Mouse (Mus musculus) heart, postnatal 14 days (tissue): Measurements from ENCODE around the gene Abhd5. TPM values are rescaled to one million over a fixed set of nuclear protein-coding genes. Genes with fewer than 3 reads are reported as not detected.

Source experiments
- DNase-seq, 2 experiments: peaks; one replicate each; pipeline ENCODE4 v3.0.0; 2021 to 2022
- intact Hi-C: fragments of 180-260 bp; cut with DNase I; formaldehyde crosslinking; loops from one replicate; pipeline ENCODE4 v1.15.1; 2025
- total RNA-seq, 2 experiments: library from RNA; stranded (reverse); gene quantifications; 2 replicates each; pipeline ENCODE4 v1.2.3; 2021

Abhd5 gene
- total RNA-seq, 2 experiments from 2014 or later = 54.4 to 58.9 TPM

DNA sequence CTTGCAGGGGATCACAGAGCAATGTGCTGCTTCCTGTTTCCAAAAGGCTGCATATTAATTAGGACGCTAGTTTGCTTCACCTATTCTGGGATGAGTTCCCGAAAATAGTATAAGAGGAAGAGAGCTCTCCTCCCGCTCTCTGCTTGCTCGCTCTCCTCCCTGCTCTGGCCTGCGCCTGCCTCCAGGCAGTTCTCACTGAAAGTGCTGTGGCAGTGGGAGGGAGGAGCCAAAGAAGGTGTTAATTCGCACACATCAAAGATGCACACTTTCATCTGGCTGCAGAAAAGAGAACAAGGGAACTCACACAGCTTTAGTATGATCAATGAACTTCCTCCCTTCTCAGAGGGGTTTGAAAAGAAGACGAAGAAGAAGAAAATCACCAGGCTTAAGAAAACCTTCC, 47.3 kb downstream of the Abhd5 start:
- intact Hi-C loops = no loop called here

DNA sequence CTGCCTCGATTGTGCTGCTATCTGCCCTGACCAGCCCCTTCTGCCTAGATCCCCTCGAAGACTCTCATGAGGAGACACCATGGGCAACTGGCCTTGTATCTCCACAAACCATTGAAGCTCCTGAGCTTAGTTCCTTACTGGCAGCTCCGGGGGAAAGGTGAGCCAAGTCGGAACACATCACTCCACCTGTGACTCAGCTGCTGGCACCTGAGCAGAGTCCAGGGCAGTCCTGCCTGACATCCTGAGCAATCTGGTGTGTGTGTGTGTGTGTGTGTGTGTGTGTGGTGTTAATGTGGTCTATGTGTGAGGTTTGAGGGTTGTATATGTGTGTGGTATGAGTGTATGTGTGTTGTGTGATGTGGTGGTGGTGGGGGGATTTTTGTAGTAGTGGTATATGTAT, 49.8 kb downstream of the Abhd5 start:
- DNase-seq = no peak
- intact Hi-C loops = no loop called here

More for the DNA sequence above, 47.3 kb downstream of the Abhd5 start:
- no peak for DNase-seq

DNA sequence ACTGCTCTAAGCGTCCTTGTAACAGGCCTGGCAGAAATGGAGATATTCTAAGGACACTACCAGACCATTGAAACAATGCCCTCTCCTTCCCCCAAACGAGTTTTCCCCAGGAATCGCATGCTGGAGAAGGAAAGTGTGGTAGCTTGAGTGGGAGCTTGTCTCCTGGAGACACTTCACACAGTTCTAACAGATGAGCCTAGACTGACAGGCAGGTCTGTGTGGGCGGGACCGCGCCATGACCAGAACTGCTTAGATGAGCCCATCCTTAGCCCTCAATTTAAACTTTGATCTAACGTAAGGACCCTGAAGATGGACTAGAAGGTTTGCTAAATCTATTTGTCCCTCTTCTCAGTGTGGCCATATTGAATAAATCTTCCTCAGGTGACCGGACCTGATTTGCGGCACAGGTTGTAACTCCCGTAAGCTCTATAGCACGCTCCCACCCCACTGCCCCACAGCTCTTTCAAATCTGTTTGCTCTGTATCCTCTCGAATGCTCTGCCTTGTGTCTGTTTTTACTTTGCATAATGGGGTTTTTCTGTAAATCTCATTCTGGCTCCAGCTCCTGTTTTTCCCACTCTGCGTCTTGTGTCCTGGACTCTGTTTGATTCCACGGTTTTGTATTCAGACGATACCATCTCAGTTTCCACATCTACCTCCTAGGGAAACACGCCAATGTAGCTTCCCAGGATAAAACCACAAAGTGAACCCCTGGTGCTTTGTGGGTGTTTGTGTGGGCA, 59.2 kb downstream of the Abhd5 start:
- intact Hi-C loops = no loop called here
- DNase-seq = no peak

GRCm38 (mm10) chr9:122414648-122415047, 63.2 kb downstream of the Abhd5 start:
- intact Hi-C loops = no loop called here
- no peak for DNase-seq

DNA sequence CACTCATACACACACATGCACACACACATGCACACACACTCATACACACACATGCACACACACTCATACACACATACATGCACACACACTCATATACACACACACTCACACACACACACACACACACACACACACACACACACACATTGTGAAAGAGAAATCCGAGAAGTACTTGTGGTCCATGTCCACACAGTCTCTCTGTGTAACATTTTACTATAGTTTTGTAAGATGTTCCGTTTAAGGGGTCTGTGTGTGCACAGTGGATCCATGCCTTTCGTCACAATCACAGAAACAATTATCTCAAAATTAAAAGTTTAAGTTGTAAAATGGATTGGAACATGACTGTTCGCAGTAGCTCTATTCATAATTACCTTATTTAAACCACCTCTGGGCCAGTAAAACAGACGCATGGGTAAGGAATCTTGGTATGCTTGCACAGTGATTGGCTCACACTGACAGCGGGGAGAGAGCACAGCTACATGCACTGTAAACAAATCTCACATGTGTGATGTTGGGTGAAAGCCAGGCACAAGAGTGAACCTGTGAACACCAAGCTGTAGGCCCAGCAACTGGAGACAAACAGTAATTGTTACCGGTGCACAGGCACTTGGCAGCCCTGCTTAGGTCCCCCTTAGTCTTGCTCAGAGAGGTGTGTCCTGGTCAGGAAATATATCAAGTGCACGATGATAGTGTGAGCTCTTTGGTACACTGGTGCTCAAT, 63.8 kb downstream of the Abhd5 start:
- intact Hi-C loops = no loop called here

GRCm38 (mm10) chr9:122416617-122417016, 65.2 kb downstream of the Abhd5 start:
- no peak for DNase-seq
- intact Hi-C loops = no loop called here

More for the DNA sequence above, 63.8 kb downstream of the Abhd5 start:
- DNase-seq = no peak

DNA sequence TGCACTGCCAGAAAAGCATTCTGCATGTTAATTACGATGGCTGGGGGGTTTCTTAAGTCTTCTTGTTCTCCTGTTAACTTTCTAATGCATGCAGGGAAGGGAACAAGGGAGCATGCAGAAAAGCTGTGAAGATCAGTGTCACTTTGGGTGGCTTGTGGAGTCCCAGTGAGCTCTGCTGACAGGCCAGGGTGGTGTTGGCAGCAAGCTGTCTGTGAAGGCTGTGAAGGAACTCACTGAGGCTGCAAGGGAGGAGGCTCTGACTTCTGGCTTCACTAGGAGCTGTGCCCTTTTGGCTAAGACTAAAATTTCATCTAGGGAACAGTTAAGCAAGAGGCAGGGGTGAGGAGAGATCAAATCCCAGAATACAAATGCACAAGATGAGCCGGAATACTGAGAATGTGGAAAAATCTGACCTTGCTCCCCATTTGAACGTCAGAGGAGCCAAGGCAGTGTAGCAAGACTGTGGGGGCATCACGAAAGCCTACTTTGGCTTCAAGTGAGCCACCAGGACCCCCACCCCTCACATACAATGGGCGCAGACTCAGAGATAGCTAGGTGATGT, 68.9 kb downstream of the Abhd5 start:
- intact Hi-C loops = loop anchor here (2.0 to 5.0 kb wide), 3 partner anchors 173 to 309 kb away; no protein-coding TSS in a partner anchor
- DNase-seq = no peak

GRCm38 (mm10) chr9:122420772-122421764, 69.7 kb downstream of the Abhd5 start:
- intact Hi-C loops = loop anchor here (2.0 to 5.0 kb wide), 3 partner anchors 174 to 308 kb away; no protein-coding TSS in a partner anchor
- DNase-seq = peak; percentile 66 to 81

GRCm38 (mm10) chr9:122421911-122422310, 70.5 kb downstream of the Abhd5 start:
- DNase-seq = no peak
- intact Hi-C loops = loop anchor here (2.0 to 5.0 kb wide), 3 partner anchors 175 to 307 kb away; no protein-coding TSS in a partner anchor

- intact Hi-C loops = loop anchor here (5.0 kb wide), 2 partner anchors 175 to 260 kb away; no protein-coding TSS in a partner anchor
- DNase-seq = no peak
Measured at GRCm38 (mm10) chr9:122422706-122423105, 71.3 kb downstream of the Abhd5 start.

GRCm38 (mm10) chr9:122423146-122423545, 71.7 kb downstream of the Abhd5 start:
- intact Hi-C loops = loop anchor here (5.0 kb wide), 2 partner anchors 176 to 259 kb away; no protein-coding TSS in a partner anchor
- no peak for DNase-seq

DNA sequence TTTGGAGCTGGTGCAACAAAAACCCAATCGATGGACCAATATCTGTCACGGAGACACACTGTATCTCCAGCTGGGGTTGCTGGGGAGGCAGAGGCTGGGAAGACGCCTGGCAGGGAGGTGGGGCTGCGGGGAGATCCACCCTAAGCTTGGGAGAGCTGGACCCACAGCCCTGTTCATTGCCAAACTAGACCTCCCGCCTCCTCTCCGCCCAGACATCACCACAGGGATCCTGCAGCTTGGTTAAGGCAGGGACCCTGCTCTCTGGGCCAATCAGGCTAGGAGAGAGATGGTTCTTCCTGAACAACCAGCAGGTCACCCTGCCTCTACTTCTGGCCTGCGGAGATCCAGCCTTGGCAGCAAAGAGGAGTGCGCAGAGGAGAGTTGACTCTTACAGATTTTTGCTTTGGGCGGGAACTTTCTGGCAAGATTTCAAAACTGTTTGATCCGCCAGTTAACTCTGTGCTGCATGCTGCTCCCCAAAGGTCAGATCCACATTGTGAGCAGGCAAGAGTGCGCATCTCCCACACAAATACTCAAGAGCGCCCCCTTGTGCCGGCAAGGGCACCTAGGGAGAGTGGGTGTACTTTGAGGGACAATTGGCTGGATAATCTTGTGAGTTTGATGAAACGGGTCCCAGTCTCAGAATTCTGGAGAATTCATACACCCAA, 73.7 kb downstream of the Abhd5 start:
- intact Hi-C loops = loop anchor here (5.0 kb wide), 2 partner anchors 178 to 257 kb away; no protein-coding TSS in a partner anchor
- peak; percentile 51 to 58 for DNase-seq

DNA sequence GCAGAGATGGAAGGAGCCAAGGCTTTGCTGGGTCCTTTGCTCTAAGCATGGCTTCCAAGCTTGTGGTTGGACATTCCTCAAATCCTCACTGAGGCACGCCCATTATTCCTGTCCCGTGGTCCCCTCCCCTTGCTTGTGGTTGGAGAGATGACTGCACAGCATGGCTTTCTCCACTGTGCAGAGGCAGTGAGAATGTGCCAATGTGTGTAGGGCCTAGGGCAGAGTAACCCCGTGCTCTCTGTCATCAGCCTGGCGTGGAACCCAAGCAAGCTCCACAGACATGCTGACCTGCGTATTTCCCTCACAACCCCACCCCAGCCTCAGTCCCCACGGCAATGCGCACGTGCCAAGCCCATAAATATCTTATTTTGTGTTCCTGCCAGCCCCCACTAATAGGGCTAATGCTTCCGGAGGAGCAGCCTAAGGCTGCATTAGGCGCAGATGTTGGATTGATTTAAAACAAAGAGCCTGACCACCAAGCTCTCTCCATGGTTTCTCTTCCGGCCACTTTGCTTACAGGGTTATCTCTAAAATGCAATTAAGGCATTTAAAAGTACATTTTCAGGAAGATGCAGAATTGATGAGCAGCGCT, 77.7 kb downstream of the Abhd5 start:
- no peak for DNase-seq
- intact Hi-C loops = no loop called here

DNA sequence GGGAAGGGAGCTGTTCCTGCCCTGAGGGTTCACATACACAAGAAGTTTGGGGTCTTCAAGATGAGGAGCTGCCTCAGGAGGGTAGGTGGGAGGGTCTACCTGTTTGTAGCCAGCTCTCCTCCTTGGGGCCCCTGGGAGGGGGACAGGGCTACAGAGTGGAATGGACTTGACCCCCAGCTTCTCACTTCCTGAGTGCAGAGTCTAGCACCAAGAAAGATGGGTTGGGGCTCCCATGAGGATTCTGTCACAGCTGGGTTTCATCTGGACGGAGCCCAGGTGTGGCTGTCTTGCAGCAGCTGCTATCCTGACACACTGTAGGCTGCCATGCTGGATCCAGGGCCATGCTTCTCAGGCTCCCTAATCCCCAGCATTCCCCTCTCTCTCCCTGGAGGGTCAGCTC, 78.3 kb downstream of the Abhd5 start:
- DNase-seq = no peak
- intact Hi-C loops = no loop called here

Other genes starting within 250 kb of the Abhd5 start
- 100 to 1,000 TPM; 173 to 206 TPM for gene Snrk, start 234.3 kb upstream of the Abhd5 start, total RNA-seq
- 10 to 100 TPM; 34.4 to 35.9 TPM for gene Ano10, start 57.2 kb upstream of the Abhd5 start, total RNA-seq